Comparison of ENCODE assay signal across 9 mouse cellular contexts in genomic region chr8:4192305-4192704, GRCm38 (mm10). TPM values are rescaled to one million over a fixed set of nuclear protein-coding genes. Genes with fewer than 3 reads are reported as not detected.
DNase-seq lines count a peak whose midpoint lies in the region; ATAC-seq and TF ChIP-seq lines count a peak whose summit lies in the region.
"Had no signal": no experiment of that assay in that cellular context is flagged by ENCODE, and none has a peak within 500 bp of the region (broad histone marks: within the 10 kb centered on the region; RNA-seq: fewer than 3 reads in every experiment).

No protein-coding gene starts in this region.

- peaks cover 4% of the 10 kb centered on the region; the same call in 1 of the 2 replicates for H3K4me1 ChIP-seq in intestine, embryonic 14.5 days (replicated peaks; ENCODE audit: control insufficient read depth, insufficient read depth, low read length)
- no peaks in the 10 kb centered on the region for H3K4me1 ChIP-seq in intestine, postnatal 0 days (replicated peaks; ENCODE audit: control insufficient read depth, insufficient read depth, low read length)
- peaks cover 3% of the 10 kb centered on the region; the same call in 1 of the 2 replicates for H3K4me1 ChIP-seq in forebrain, embryonic 11.5 days (replicated peaks; ENCODE audit: control insufficient read depth, insufficient read depth, low read length)
- H3K4me1 ChIP-seq in intestine, embryonic 16.5 days (ENCODE audit: control insufficient read depth, insufficient read depth, low read length) = 0 out of 2 replicates have a peak, but pooled peaks cover 2% of the 10 kb centered on the region
- H3K4me1 ChIP-seq in neural tube, embryonic 13.5 days (replicated peaks) = peaks cover 26% of the 10 kb centered on the region

- TF ChIP-seq CTCF in intestine, postnatal 0 days (IDR thresholded peaks at IDR 0.05; ENCODE audit: low read depth) = no peak

- H3K4me2 ChIP-seq in intestine, embryonic 14.5 days (ENCODE audit: low read length) = no peak overlapping the region
- no peak overlapping the region for H3K4me2 ChIP-seq in intestine, postnatal 0 days (replicated peaks; ENCODE audit: low read depth)
- no peak overlapping the region for H3K4me2 ChIP-seq in forebrain, embryonic 11.5 days (ENCODE audit: low read depth, low read length, severe bottlenecking)
- H3K4me2 ChIP-seq in intestine, embryonic 16.5 days (ENCODE audit: low read depth, low read length) = no peak overlapping the region
- no peak overlapping the region for H3K4me2 ChIP-seq in neural tube, embryonic 13.5 days

- ATAC-seq in intestine, embryonic 14.5 days (replicated peaks; ENCODE audit: low FRiP score, low TSS enrichment, low read depth) = no peak
- no peak for ATAC-seq in intestine, postnatal 0 days
- ATAC-seq in forebrain, embryonic 11.5 days (replicated peaks; ENCODE audit: low FRiP score) = peak; percentile 42
- ATAC-seq in intestine, embryonic 16.5 days = peak; percentile 37
- ATAC-seq in neural tube, embryonic 13.5 days (ENCODE audit: low read depth) = peak; percentile 66

- H3K27me3 ChIP-seq in intestine, embryonic 14.5 days (replicated peaks; ENCODE audit: control insufficient read depth, insufficient read depth, low read length) = no peaks in the 10 kb centered on the region
- no peaks in the 10 kb centered on the region for H3K27me3 ChIP-seq in intestine, postnatal 0 days (replicated peaks; ENCODE audit: control insufficient read depth, insufficient read depth, low read length)
- no peaks in the 10 kb centered on the region for H3K27me3 ChIP-seq in forebrain, embryonic 11.5 days (ENCODE audit: control insufficient read depth, insufficient read depth, low read length)
- no peaks in the 10 kb centered on the region for H3K27me3 ChIP-seq in intestine, embryonic 16.5 days (replicated peaks; ENCODE audit: control insufficient read depth, insufficient read depth, low read length)
- H3K27me3 ChIP-seq in neural tube, embryonic 13.5 days = no peaks in the 10 kb centered on the region

- H3K9ac ChIP-seq in intestine, embryonic 14.5 days (ENCODE audit: low read length) = no peak overlapping the region
- no peak overlapping the region for H3K9ac ChIP-seq in intestine, postnatal 0 days (ENCODE audit: low read depth, low read length)
- H3K9ac ChIP-seq in forebrain, embryonic 11.5 days (ENCODE audit: low read length) = peak overlapping the region; percentile 12; the same call in 1 of the 2 replicates
- no peak overlapping the region for H3K9ac ChIP-seq in intestine, embryonic 16.5 days (ENCODE audit: low read depth, low read length)
- H3K9ac ChIP-seq in neural tube, embryonic 13.5 days = 0 out of 2 replicates have a peak overlapping the region, but pooled peaks have one; percentile 9

- no peak overlapping the region for H3K4me3 ChIP-seq in intestine, embryonic 14.5 days (ENCODE audit: low read depth, low read length)
- no peak overlapping the region for H3K4me3 ChIP-seq in intestine, postnatal 0 days (ENCODE audit: low read depth, low read length)
- no peak overlapping the region for H3K4me3 ChIP-seq in forebrain, embryonic 11.5 days (ENCODE audit: low read depth, low read length)
- no peak overlapping the region for H3K4me3 ChIP-seq in intestine, embryonic 16.5 days (ENCODE audit: low read length)
- no peak overlapping the region for H3K4me3 ChIP-seq in neural tube, embryonic 13.5 days

- no peaks in the 10 kb centered on the region for H3K9me3 ChIP-seq in intestine, embryonic 14.5 days (ENCODE audit: control insufficient read depth, low read length)
- no peaks in the 10 kb centered on the region for H3K9me3 ChIP-seq in intestine, postnatal 0 days (ENCODE audit: control insufficient read depth)
- no peaks in the 10 kb centered on the region for H3K9me3 ChIP-seq in forebrain, embryonic 11.5 days (ENCODE audit: control insufficient read depth, low read length)
- no peaks in the 10 kb centered on the region for H3K9me3 ChIP-seq in intestine, embryonic 16.5 days (ENCODE audit: control insufficient read depth, low read length)
- no peaks in the 10 kb centered on the region for H3K9me3 ChIP-seq in neural tube, embryonic 13.5 days

- WGBS in intestine, embryonic 14.5 days = 67% methylated on average over 5 of the region's 5 CpGs
- 76% methylated on average over 5 of the region's 5 CpGs for WGBS in intestine, postnatal 0 days
- 52% methylated on average over 5 of the region's 5 CpGs for WGBS in forebrain, embryonic 11.5 days
- WGBS in intestine, embryonic 16.5 days = 51% methylated on average over 5 of the region's 5 CpGs
- WGBS in neural tube, embryonic 13.5 days = 25% methylated on average over 5 of the region's 5 CpGs

- peak overlapping the region; percentile 40; the same call in 1 of the 2 replicates for H3K27ac ChIP-seq in intestine, embryonic 14.5 days (ENCODE audit: low read depth)
- H3K27ac ChIP-seq in intestine, postnatal 0 days (ENCODE audit: low read depth, low read length) = no peak overlapping the region
- peak overlapping the region; percentile 61 for H3K27ac ChIP-seq in forebrain, embryonic 11.5 days (ENCODE audit: low read depth, low read length)
- H3K27ac ChIP-seq in intestine, embryonic 16.5 days (ENCODE audit: low read length) = no peak overlapping the region
- peak overlapping the region; percentile 87 for H3K27ac ChIP-seq in neural tube, embryonic 13.5 days (replicated peaks)

- H3K36me3 ChIP-seq in intestine, embryonic 14.5 days (ENCODE audit: control insufficient read depth, insufficient read depth, low read length) = peaks cover 14% of the 10 kb centered on the region
- peaks cover 14% of the 10 kb centered on the region; the same call in 1 of the 2 replicates for H3K36me3 ChIP-seq in intestine, postnatal 0 days (ENCODE audit: control insufficient read depth, insufficient read depth)
- H3K36me3 ChIP-seq in forebrain, embryonic 11.5 days (ENCODE audit: control insufficient read depth, insufficient read depth, low read length) = no peaks in the 10 kb centered on the region; the same call in 1 of the 2 replicates
- H3K36me3 ChIP-seq in intestine, embryonic 16.5 days (ENCODE audit: control insufficient read depth, insufficient read depth, low read length) = 0 out of 2 replicates have a peak, but pooled peaks cover 2% of the 10 kb centered on the region
- peaks cover 78% of the 10 kb centered on the region for H3K36me3 ChIP-seq in neural tube, embryonic 13.5 days

- DNase-seq in intestine, embryonic 14.5 days (ENCODE audit: low spot score) = no peak
- no peak for DNase-seq in forebrain, embryonic 11.5 days (ENCODE audit: low spot score)
- DNase-seq in ovary, postnatal 14 days (ENCODE audit: low spot score) = no peak
- no peak for DNase-seq in heart, adult 9 months (ENCODE audit: low spot score in 2 of 2)
- DNase-seq in kidney, postnatal 4 days = no peak
- DNase-seq: kidney, adult 11 months had no signal

RNA-seq across cellular contexts. Expression of gene Prr36, which starts 25.0 kb away (rescaled TPM):
- 5.4 and 6.6 TPM in 2 replicates for polyA plus RNA-seq in intestine, embryonic 14.5 days (2014; fragmentation: Nextera tagmentation; extraction: Ambion mirVana)
- 0.99 and 1.1 TPM in 2 replicates for polyA plus RNA-seq in intestine, postnatal 0 days (2015; fragmentation: Nextera tagmentation; extraction: Ambion mirVana)
- polyA plus RNA-seq in forebrain, embryonic 11.5 days (2014; fragmentation: Nextera tagmentation; extraction: Ambion mirVana) = 42.8 and 47.3 TPM in 2 replicates
- 2.8 and 3.2 TPM in 2 replicates for polyA plus RNA-seq in intestine, embryonic 16.5 days (2015; fragmentation: Nextera tagmentation; extraction: Ambion mirVana)
- polyA plus RNA-seq in neural tube, embryonic 13.5 days (2015; fragmentation: Nextera tagmentation; extraction: Ambion mirVana) = 41.1 and 49.7 TPM in 2 replicates

RNA-seq across cellular contexts. Expression of gene Evi5l, which starts 25.9 kb away (rescaled TPM):
- polyA plus RNA-seq in intestine, embryonic 14.5 days (2014; fragmentation: Nextera tagmentation; extraction: Ambion mirVana) = 20.2 and 21.2 TPM in 2 replicates
- polyA plus RNA-seq in intestine, postnatal 0 days (2015; fragmentation: Nextera tagmentation; extraction: Ambion mirVana) = 6.6 and 8.3 TPM in 2 replicates
- polyA plus RNA-seq in forebrain, embryonic 11.5 days (2014; fragmentation: Nextera tagmentation; extraction: Ambion mirVana) = 32.6 and 32.8 TPM in 2 replicates
- 19.1 and 19.2 TPM in 2 replicates for polyA plus RNA-seq in intestine, embryonic 16.5 days (2015; fragmentation: Nextera tagmentation; extraction: Ambion mirVana)
- polyA plus RNA-seq in neural tube, embryonic 13.5 days (2015; fragmentation: Nextera tagmentation; extraction: Ambion mirVana) = 78.7 and 82.7 TPM in 2 replicates

RNA-seq across cellular contexts. Expression of gene Lrrc8e, which starts 34.3 kb away (rescaled TPM):
- polyA plus RNA-seq in intestine, embryonic 14.5 days (2014; fragmentation: Nextera tagmentation; extraction: Ambion mirVana) = 0.81 and 1.3 TPM in 2 replicates
- polyA plus RNA-seq in intestine, postnatal 0 days (2015; fragmentation: Nextera tagmentation; extraction: Ambion mirVana) = 2.8 and 3.3 TPM in 2 replicates
- 0.20 and 0.21 TPM in 2 replicates for polyA plus RNA-seq in forebrain, embryonic 11.5 days (2014; fragmentation: Nextera tagmentation; extraction: Ambion mirVana)
- polyA plus RNA-seq in intestine, embryonic 16.5 days (2015; fragmentation: Nextera tagmentation; extraction: Ambion mirVana) = 2.6 and 2.8 TPM in 2 replicates
- polyA plus RNA-seq in neural tube, embryonic 13.5 days (2015; fragmentation: Nextera tagmentation; extraction: Ambion mirVana) = 0.25 TPM in 1 of 2 replicates, not detected in the other

RNA-seq across cellular contexts. Expression of gene Map2k7, which starts 46.2 kb away (rescaled TPM):
- 17.9 and 19.1 TPM in 2 replicates for polyA plus RNA-seq in intestine, embryonic 14.5 days (2014; fragmentation: Nextera tagmentation; extraction: Ambion mirVana)
- 14.3 and 16.6 TPM in 2 replicates for polyA plus RNA-seq in intestine, postnatal 0 days (2015; fragmentation: Nextera tagmentation; extraction: Ambion mirVana)
- polyA plus RNA-seq in forebrain, embryonic 11.5 days (2014; fragmentation: Nextera tagmentation; extraction: Ambion mirVana) = 14.1 and 19.5 TPM in 2 replicates
- 17.8 and 18.8 TPM in 2 replicates for polyA plus RNA-seq in intestine, embryonic 16.5 days (2015; fragmentation: Nextera tagmentation; extraction: Ambion mirVana)
- 36.9 and 38.9 TPM in 2 replicates for polyA plus RNA-seq in neural tube, embryonic 13.5 days (2015; fragmentation: Nextera tagmentation; extraction: Ambion mirVana)

RNA-seq across cellular contexts. Expression of gene Gm49320, which starts 46.4 kb away (rescaled TPM):
- polyA plus RNA-seq in intestine, embryonic 14.5 days (2014; fragmentation: Nextera tagmentation; extraction: Ambion mirVana) = 1.4 and 1.7 TPM in 2 replicates
- 0.20 and 0.74 TPM in 2 replicates for polyA plus RNA-seq in intestine, postnatal 0 days (2015; fragmentation: Nextera tagmentation; extraction: Ambion mirVana)
- 0.88 and 0.90 TPM in 2 replicates for polyA plus RNA-seq in forebrain, embryonic 11.5 days (2014; fragmentation: Nextera tagmentation; extraction: Ambion mirVana)
- 0.64 and 0.70 TPM in 2 replicates for polyA plus RNA-seq in intestine, embryonic 16.5 days (2015; fragmentation: Nextera tagmentation; extraction: Ambion mirVana)
- 1.6 and 1.9 TPM in 2 replicates for polyA plus RNA-seq in neural tube, embryonic 13.5 days (2015; fragmentation: Nextera tagmentation; extraction: Ambion mirVana)

Comparison
In these comparisons a context has a peak if more than half of its experiments do, and no peak if none do; other contexts are left out.
1. ATAC-seq: peak in forebrain, embryonic 11.5 days (single experiment), intestine, embryonic 16.5 days (single experiment) and neural tube, embryonic 13.5 days (single experiment); none in intestine, embryonic 14.5 days (single experiment) and intestine, postnatal 0 days (single experiment).
2. H3K27ac ChIP-seq: peak in intestine, embryonic 14.5 days (single experiment), forebrain, embryonic 11.5 days (single experiment) and neural tube, embryonic 13.5 days (single experiment); none in intestine, postnatal 0 days (single experiment) and intestine, embryonic 16.5 days (single experiment).
3. H3K9ac ChIP-seq: peak in forebrain, embryonic 11.5 days (single experiment) and neural tube, embryonic 13.5 days (single experiment); none in intestine, embryonic 14.5 days (single experiment), intestine, postnatal 0 days (single experiment) and intestine, embryonic 16.5 days (single experiment).